Mouse (Mus musculus): Measurements from ENCODE around the gene Card11.

Card11 gene

DNA sequence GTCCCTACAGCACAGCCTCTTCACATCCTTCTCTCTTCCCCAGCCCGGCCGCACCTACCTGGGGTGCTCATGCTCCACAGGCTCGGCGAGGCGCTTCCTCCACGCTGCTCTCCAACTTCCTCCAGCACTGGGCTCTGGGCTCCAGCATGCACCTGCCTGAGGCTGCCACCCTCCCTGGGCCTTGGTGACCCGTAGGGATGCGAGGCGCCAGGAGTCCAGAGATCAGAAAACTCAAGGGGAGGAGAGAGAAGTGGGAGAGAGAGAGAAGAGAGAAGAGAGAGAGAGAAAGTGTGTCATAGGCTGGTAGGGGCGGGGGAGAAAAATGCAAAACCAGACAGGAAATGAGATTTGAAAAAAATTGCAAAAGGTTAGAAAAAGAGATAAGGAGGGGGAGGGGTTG is at the start of gene Card11:
TSS of gene Card11 (minus strand) at position 234 of the 400 bp plus-strand sequence.
- in situ Hi-C loops (cut with MboI, MseI): no loop called here

DNA sequence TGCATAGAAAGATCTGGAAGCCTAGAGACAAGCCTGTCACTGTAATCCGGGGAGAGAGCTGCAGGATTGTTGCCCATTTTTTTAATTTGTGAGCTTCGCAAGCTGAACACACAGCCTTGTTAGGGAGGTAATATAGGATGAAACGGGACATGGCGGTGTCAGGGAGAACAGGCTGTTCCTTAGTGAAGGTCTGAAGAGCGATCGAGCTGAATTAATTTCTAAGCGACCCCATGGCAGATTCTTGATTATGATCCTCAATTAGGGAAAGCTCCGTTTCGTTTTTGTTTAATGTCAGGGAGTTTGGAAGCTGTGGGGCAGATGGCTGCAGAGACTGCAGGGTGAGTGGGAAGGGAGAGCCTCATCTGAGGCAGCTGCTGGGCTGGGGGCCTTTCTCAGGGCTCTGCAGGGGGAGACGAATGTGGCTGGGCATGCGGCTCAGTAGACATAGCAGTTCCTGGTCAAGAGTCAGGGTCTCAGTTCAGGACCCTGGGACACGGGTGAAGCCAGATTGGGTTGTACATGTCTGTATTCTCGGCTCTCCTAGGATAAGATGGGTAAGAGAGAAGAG is 47.4 kb upstream of the Card11 start:
- in situ Hi-C loops (cut with MboI, MseI): no loop called here

DNA sequence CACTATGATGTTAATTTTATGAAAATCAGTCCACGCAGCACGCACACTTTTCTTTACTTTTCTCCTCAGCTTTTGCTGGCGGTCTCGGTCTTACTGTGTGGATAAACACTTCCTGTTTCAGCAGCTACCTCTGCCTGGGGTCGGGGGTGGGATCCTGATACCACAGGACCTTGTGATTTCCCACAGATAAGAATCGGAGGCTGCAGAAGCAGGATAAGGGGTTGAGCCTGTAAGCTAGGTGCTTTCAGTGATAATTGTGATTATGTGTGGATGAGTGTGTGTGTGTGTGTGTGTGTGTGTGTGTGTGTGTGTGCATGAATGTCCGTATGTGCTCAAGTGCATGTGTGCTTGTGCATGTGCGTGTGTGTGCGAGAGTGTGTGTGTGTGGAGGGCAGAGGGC is 44.6 kb upstream of the Card11 start:
- in situ Hi-C loops (cut with MboI, MseI): no loop called here

DNA sequence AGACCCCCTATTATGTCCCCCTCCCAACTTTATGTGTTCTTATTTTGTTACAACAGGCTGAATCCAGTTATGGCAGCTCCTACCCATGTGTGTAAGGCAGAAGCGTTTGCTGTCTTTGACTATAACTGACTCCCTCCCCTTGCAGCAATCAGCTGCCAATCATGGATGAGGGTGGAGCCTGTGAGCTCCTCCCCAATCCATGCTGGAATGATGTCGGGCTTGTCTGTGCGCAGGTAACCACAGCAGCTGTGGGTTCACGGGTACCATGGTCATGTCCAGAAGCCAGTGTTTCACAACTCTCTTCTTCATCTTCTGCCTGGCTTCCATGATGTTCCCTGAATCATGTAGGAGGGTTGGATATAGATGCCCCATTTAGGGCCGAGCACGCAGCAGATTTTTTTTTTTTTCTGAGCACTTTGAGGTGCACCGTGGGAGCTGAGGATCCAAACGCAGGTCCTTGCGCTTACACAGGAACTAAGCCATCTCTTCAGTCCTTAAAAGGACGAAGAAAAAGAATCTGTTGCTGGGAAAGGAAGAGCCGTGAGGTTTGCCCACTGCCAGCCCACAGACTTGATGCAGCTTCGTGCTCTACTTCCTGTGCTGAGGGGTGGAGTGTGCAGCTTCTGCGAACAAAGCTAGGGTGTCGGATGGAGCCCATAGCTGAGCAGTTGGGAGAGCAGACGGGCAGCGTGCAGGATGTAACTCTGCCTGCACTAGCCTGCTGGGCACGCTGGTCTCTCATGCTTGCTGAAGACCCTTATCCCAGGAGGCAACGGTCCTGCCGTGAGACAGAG is 43.5 kb upstream of the Card11 start:
- in situ Hi-C loops (cut with MboI, MseI): no loop called here

DNA sequence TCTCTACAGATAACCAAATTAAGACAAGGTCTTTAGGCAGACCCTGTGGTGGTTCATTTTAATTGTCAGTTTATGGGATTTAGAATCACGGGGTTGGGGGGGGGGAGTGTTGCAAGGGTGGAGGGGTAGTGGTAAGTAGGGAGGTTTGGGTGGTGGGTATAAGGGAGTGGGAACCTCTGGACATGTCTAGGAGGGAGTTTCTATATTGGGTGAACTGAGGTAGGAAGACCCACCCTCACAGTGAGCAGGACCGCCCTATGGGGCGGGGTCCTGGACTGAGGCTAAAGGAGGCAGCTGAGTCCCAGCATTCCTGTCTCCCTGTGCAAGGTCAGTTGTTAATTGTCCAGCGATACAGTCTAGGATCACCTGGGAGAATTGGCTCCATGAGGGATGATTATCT is 42.0 kb upstream of the Card11 start:
- in situ Hi-C loops (cut with MboI, MseI): no loop called here

DNA sequence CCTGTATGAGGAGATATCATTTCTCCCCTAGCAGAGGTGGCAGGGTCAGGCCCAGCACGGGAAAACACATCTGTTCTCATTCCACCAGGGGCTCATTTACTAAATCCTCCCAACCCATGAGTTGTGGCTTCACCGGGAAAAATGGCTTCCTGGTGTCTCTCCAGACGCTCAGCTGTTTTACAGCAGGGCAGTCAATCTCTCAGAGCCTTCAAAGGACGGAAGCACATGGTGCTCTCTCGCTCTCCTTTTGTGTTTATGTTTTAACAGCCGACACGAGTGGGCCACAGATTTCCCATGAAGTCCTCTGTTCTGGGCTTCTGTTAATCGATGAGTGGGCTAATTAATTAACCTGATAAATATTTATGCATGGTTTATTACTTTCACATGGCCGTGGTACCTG is 40.5 kb upstream of the Card11 start:
- in situ Hi-C loops (cut with MboI, MseI): no loop called here

DNA sequence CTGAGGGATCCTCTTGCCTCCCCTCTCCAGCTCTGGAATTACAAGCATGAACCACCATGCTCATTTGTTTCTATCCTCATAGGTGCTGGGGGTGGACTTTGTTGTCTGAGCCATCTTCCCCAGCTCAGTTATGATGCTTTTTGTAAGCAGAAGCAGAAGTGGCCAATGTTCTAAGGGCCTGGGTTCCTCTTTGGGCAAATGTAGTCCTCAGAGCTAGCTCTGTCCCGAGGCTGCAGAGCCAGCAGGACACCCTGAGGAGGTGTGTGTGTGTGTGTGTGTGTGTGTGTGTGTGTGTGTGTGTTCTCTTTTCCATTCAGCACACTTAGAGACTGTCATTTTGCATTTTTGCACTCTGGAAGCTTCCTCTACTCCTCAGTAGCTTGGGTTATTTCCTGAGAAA is 38.0 kb upstream of the Card11 start:
- in situ Hi-C loops (cut with MboI, MseI): no loop called here

DNA sequence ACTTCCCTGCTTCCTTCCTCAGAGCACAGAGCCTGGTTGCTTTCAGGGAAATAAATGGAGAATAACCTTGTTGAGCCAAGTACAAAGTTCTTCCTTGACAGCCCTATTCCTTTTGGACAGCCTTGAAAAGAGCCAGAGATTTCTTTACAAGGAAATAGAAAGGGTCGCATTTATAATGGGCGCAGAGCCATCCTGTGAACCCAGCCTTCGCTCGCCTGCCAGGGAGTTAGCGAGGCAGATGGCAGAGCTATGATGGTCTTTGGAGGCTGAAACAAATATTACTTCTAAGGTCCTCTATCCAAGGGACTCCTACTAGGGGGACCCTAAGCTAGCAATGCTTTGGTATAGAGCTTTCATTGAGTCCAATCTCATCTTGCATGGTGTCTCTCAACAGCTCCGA is 35.0 kb upstream of the Card11 start:
- in situ Hi-C loops (cut with MboI, MseI): no loop called here

DNA sequence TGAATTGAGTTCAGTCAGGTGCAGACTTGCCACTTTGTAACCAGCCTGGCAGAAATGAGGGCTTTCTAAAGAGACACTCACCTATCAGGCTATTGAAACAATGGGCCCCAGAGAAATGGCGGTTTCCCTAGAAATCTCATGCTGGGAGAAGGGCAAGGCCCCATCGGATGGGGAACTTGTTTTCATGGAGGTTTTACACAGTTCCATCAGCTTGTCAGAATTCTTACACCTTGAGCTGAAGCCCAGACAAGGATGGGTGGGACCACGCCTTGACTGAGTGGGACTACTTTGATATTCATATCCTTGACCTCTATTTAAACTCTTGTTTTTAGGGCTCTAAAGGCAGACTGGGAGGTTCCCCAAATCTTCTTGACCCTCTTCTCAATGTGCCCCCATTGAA is 33.9 kb upstream of the Card11 start:
- in situ Hi-C loops (cut with MboI, MseI): no loop called here

DNA sequence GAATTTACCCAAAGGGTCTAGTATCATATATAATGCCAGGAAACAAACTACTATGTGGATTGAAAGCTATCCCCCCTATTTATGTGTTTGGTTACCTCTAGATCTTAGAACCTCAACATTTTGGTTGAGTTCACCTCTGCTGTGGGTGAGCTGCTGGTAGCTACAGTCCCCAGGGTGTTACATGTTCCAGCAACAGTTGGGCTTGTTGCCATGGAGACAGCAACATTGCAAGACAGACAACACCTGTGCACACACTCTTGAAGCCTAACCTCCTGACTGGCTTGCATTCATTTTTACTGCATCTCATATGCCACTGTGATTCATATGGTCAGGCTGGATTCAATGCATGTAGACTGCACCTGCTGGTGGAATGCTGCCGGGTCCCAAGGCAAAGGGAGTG is 32.6 kb upstream of the Card11 start:
- in situ Hi-C loops (cut with MboI, MseI): no loop called here

DNA sequence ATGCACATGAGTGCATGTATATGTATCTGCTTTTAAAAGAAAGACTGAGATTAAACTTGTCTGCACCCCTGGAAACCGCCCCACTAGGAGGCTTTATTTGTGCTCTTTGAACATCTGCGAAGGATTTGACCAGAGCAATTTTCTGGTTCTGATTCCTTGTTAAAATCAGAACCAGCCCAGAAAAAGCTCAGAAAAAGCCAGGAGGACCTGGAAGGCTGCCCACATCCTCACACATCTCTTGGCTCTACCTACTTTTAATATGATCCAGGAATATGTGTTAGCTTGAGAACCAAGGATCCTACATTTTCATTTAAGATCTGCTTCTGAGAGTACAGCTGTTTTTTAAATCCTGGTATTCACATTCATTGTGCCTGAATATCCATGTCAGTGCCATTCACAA is 29.0 kb upstream of the Card11 start:
- in situ Hi-C loops (cut with MboI, MseI): no loop called here

DNA sequence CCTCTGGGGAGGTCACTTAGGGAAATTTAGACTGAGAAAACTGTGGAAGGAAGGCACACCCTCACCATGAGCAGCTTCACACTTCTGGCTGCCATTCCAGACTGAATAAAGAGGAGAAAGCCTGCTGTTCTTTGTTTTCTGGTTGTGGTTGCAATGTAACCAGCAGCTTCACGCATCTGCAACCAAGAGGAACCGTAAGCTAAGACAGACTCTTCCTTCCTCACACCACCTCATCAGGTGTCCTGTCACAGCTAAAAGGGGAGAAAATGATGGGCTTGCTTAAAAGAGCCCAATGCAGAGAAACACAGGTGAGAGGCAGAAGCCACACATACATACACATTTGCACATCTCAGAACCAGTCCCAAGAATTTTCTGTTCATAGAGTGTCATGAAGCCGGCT is 25.3 kb upstream of the Card11 start:
- in situ Hi-C loops (cut with MboI, MseI): no loop called here

DNA sequence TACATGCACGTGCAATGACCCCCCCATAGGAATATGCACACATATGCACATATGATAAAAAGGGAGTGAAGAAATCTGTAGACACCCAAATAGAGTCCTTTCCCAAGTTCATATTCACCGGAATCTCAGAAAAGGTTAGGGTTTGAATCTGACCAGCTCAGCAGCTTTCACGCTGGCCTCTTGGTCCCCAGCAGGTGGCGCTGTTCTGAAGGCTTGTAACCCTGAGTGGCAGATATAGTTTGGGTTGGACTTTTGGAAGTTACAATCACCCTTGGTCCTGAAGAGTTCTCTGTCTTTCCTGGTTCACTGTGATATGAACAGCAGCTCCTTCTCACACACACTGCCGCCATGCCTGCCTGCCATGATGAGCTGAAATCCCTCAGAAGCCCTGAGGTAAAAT is 24.1 kb upstream of the Card11 start:
- in situ Hi-C loops (cut with MboI, MseI): no loop called here

DNA sequence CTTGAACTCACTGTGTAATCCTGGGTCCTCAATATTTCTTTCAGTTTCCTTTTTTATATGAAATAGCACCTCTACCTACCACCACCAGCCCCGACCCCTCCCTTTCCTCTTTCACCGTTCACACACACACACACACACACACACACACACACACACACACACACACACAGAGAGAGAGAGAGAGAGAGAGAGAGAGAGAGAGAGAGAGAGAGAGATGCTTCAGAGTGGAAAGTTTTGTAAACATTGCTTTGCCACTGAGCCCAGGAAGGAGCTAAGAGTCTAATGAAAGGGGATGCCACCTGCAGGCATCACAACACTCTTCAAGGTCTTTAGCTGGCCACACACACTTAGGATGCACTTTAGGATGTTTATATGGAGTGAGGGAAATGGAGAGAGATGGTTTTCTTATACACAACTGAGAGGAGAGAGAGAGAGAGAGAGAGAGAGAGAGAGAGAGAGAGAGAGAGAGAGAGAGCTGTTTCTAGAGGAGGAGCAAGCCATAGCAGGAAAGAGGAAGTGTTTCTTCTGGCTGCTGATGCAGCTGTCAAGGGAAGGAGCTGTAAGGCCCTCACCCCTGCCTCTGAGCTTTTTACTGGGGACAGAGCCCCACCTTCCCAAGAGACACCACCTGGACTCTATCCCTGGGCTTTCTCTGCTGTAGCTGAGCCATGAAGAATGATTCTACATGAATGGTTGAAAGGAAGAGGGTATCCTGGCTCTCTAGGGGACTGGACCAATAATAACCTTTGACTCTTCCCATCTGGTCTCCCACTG is 17.7 kb upstream of the Card11 start:
- in situ Hi-C loops (cut with MboI, MseI): no loop called here

DNA sequence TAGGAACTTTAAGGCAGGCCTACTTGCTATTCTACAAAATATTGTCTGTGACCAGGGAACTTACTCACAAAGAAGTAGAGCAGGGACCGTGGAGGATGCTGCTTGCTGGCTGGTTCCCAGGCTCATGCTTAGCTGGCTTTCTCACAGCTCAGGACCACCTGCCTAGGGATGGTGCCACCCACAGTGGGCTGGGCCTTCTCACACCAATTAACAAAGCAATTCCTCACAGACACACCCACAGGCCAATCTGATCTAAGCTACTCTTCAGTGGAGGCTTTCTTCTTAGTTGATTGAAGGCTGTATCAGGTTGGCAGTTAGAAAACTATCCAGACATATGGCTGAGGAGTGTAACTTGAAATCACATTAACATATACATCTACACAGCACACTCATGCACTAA is 15.7 kb upstream of the Card11 start:
- in situ Hi-C loops (cut with MboI, MseI): no loop called here

DNA sequence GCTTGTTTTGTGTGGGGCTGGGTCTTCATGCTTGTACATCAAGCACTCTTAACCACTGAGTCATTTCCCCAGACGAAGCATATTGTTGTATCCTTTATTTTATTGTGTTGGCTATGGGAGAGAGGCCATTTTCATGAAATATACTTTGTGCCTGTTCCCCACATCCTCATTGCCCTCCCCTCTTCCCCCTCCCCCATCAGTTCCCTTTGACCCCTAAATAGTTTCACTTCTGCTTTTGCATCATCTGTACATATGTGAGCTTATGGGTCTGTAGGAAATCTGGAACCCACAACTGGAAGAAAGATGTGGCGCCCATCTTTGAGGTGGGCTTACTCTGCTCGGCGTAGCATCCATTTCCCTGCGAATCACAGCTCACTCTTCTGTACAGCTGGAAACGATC is 13.8 kb upstream of the Card11 start:
- in situ Hi-C loops (cut with MboI, MseI): no loop called here

DNA sequence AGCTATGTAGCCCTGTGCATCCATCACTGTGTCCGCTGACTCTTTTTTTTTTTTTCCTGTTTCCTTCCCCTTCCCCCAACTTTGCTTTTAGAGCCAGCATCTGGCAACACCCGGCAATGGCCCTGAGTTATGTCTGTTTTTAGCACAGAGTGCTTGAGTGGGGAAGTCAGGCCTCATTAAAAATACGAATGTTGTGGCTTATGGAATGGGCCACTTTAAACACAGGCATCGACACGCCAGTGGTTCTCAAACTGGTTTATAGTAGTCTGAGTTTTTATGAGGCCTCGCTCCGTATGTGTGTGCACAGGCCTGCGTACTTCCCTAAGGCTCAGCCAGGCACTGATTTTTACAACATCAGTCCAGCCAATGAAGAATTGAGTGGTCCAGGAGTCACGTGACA is 13.1 kb upstream of the Card11 start:
- in situ Hi-C loops (cut with MboI, MseI): no loop called here

DNA sequence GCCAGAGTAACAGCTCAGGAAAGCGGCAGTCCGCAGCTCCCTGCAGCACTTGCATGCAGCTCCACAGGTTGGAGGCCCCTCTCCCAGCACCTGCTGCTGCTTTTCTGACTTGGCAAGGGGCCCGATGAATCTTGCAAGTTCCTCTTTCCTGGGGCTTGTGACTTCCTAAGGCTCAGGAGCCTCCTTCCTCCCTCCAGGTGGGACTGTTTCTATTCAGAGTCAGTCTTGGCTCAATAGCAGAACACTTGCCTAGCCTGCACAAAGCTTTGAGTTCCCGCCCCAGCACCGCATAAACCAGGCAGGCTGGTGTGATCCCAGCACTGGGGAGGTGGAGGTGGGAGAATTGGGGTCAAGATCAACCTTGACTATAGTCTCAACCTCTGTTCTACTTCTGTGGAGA is 5.1 kb upstream of the Card11 start:
- in situ Hi-C loops (cut with MboI, MseI): no loop called here

DNA sequence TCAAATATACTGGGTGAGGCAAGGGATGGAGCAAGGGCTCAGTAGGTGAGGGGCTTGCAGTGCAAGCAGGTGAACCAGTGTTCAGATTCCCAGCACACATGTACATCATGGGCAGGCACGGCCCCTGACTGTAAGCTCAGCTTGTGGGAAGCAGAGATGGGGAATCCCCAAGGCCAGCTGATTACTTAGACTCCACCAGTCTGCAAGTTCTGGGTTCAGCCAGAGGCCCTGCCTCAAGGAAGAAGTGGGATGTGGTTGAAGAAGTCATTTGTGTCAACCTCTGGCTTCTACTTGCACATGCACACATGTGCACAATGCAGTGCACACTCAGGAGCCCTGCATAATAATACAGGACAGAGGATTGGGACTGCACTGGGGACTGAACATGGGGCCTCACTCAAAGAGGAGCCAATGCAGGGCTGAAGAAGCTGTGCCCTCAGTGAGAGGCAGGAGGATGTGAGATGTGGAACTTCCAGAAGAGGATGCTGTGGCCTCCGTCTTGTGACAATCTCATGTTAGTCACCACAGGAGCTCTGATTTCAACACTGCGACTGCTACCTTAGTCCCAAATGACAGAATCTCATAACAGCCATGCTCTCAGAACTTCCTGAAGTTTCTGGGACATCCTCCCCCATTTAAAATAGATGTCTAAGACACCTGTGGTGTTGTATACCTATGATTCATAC is 3.8 kb upstream of the Card11 start:
- in situ Hi-C loops (cut with MboI, MseI): no loop called here

DNA sequence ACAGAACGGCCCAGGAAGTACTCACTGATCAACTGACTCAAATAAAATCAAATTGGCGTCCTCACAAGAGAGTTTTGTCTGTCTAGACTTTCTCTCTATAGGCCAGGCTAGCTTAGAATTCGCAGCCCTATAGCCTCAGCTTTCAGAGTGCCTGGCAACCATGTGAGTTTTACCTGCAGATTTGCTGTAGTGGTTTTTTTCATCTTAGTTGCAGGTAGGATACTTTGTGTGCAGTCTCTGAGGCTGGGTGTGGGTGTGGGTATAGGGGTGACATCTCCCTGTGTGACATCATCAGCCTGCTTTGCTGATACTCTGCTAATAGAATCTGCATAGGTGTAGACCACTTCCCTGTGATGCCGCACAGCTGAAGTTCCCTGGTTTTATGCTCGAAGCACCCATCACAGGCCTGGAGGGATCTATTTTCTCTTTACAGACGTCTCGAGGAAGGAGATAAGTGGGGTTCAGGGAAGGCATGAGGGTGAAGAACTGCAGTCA is 1.2 kb downstream of the Card11 start:
- in situ Hi-C loops (cut with MboI, MseI): no loop called here

DNA sequence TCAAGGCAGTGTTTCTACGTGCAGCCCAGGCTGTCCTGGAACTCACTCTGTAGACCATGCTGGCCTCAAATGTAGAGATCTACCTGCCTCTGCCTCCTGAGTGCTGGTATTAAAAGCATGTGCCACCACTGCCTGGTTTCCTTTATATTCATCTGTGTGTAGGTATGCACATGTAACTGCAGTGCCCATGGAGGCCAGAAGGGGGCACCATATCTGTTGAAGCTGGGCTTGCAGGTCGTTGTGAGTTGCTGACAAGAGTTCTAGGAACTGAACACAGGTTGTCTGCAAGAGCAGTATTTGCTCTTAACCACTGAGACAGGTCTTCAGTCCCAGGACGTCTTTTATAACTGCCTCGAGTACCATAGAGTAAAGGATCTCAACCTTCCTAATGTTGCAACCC is 2.6 kb downstream of the Card11 start:
- in situ Hi-C loops (cut with MboI, MseI): no loop called here
